Mouse (Mus musculus) MEL (cell line): ENCODE data around the gene Fam89a.

Experiments used
- CTCF ChIP-seq, 3 experiments: IDR thresholded peaks in 2 of 3; conservative IDR thresholded peaks in 1 of 3; 2 replicates each; pipeline ENCODE4 v1.5.1; 2011 to 2012; ENCODE audit warnings: low read length in 3 of 3, low read depth in 2 of 3, mild to moderate bottlenecking in 2 of 3, improper control_type of control experiment in 1 of 3, inconsistent platforms in 1 of 3, mixed read lengths in 1 of 3, moderate library complexity in 1 of 3; ENCODE audit not compliant: control insufficient read depth in 1 of 3, insufficient read depth in 1 of 3, poor library complexity in 1 of 3, severe bottlenecking in 1 of 3
- POLR2AphosphoS2 ChIP-seq: IDR thresholded peaks from 2 replicates; pipeline ENCODE4 v1.6.1; 2011; ENCODE audit warnings: low read length, improper control_type of control experiment
- TAL1 ChIP-seq: IDR thresholded peaks from 2 replicates; pipeline ENCODE4 v1.6.1; 2012; ENCODE audit warnings: mild to moderate bottlenecking, inconsistent platforms, low read length, moderate library complexity, mixed read lengths
- UBTF ChIP-seq: IDR thresholded peaks from 2 replicates; pipeline ENCODE4 v1.6.1; 2012; ENCODE audit warnings: low read depth, mild to moderate bottlenecking, inconsistent platforms, low read length, improper control_type of control experiment, moderate library complexity, borderline replicate concordance; ENCODE audit not compliant: insufficient read depth

GRCm38 (mm10) chr8:124794486-124794780 is 42.8 kb upstream of the Fam89a start:
- TF ChIP-seq CTCF (IDR thresholded peaks at IDR 0.05 in 2 of 3, conservative IDR thresholded peaks at IDR 0.05 in 1 of 3; ENCODE audit: control insufficient read depth in 1 of 3, insufficient read depth in 1 of 3, low read depth in 2 of 3, low read length in 3 of 3, poor library complexity in 1 of 3, severe bottlenecking in 1 of 3) (no peak), TAL1 (no peak), UBTF (no peak), POLR2AphosphoS2 (no peak)
